Mouse (Mus musculus) olfactory bulb, adult 2 months (tissue): ENCODE measurements around the gene Fam19a5.

ENCODE experiments used
- CTCF ChIP-seq: fragments of 200-500 bp; IDR thresholded peaks from 2 replicates; pipeline ENCODE4 v1.5.1; 2012; ENCODE audit warnings: low read depth, mild to moderate bottlenecking, low read length, moderate library complexity; ENCODE audit not compliant: insufficient read depth
- POLR2A ChIP-seq: fragments of 200-500 bp; IDR thresholded peaks from 2 replicates; pipeline ENCODE4 v1.6.1; 2012; ENCODE audit warnings: mild to moderate bottlenecking, low read depth, low read length, moderate library complexity; ENCODE audit not compliant: insufficient read depth

GRCm38 (mm10) chr15:87656496-87657155, 112.5 kb downstream of the Fam19a5 start:
- TF ChIP-seq CTCF: no peak
- no peak for TF ChIP-seq POLR2A
